Mouse (Mus musculus) c-Kit-positive CD71-positive TER-119-positive erythroid progenitor cells, embryonic 14.5 days (primary cell): Measurements from ENCODE around the gene Prelid1.

Experiments used
- DNase-seq: peaks from one replicate; pipeline ENCODE4 v3.0.0-alpha.2; 2013; ENCODE audit warnings: low spot score

Gene Prelid1

DNA sequence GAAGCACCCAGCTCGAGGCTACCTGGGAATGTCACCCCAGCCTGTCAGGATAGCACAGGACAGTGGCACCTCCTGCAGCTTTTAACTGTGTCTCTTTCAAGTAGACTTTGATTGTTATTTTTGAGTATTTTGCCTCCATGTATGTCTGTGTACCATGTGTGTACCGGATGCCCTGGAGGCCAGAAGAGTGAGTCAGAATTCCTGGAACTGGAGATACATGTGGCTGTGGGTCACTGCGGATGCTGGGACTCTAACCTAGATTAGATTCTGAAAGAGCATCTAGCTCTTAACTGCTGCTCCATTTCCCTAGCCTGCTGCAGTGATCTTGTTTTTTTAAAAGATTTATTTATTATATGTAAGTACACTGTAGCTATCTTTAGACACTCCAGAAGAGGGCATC lies 12.0 kb downstream of the Prelid1 start:
- DNase-seq: no peak

DNA sequence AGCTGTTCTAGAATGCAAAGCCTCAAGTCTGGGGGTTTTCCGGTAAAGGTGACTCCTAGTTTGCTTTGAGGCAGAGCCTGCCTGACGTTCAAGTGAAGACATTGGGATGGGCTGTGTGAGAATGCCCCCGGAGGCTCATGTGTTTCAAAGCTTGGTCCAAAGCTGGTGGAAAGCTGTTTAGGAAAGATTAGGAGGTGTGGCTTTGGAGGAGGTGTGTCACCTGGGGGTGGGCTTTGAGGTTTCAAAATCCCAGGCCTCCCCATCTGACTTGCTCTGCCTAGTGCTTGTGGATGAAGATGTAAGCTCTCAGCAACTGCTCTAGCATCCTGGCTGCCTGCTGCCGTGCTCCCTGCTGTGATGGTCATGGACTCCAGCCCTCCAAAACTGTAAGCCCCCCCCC lies 15.4 kb downstream of the Prelid1 start:
- DNase-seq: no peak

DNA sequence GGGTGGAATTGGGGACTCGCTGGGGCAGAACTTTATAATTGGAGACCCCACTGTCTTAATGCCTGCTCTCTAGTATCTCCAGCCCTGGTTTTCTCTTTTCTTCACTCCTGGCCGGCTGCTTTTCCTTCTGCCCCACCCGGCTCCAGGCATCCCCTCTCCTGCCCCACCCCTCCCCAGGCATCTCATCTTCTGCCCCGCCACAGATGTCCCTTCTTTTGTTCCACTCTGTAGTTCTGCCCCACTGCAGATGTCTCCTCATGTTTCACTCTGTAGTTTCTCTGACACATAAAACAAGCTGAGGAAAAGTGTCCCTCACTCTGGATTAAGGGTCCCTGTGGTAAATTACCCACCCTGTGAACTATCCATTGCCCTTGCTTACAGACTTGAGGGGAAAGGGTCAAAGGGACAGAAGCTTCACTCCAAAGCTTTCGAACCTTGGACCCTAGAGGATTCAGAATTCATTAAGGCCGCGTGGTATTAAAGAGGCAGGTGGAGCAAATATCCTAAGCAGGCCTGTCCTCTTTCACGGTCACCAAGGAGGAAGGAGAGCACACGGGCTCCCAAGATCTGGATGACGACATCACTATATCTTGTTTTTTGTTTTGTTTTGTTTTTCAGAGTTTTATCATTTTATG lies 17.2 kb downstream of the Prelid1 start:
- DNase-seq: no peak

DNA sequence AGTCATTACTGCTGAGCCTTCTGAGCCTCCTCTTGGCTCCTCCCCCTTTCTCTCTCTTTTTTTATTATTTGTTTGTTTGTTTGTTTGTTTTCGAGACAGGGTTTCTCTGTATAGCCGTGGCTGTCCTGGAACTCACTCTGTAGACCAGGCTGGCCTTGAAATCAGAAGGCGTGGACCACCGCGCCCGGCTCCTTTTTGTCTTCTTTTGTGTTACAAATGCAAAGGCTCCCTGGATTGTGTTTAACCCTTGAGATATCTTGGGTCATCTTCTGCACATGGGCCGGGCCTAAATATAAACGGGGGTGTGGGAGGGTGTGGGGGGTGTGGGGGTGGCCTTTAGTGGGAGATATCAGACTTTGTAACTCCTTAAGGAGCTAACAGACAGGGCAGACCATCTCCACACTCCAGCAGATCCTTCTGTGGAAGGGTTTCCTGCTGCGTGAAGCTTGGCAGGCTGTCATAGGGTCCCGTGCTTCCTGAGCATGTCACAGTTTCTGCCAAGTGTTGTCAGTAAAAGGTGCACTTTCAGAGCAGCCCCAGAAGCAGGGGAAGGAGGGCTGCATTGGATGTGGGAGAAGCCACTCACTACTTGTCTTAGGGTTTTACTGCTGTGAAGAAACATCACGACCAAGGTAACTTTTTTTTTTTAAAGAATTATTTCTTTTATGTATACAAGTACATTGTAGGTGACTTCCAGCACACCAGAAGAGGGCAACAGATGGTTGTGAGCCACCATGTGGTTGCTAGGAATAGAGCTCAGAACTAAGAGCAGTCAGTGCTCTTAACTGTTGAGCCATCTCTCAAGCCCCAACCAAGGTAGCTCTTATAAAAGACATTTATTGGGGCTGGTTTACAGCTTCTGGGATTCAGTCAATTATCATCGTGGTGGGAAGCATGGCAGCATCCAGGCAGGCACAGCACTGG lies 18.1 kb downstream of the Prelid1 start:
- no peak for DNase-seq

DNA sequence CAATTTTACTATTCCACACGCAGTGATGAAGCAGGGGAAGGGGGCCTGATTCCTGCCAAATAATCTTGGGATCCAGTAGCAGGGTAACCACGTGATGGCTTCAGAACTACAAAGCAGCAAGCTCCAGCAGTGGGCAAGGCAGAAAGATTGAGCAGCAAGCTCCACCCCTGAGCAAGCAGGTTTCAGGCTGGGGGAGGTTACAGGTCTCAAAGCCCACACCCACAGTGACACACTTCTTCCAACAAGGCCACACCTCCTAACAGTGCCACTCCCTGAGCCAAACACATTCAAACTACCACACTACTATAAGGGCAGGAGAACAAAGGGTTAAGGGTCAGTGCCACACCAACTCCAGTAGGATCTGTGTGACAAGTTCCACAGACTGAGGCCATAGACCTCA lies 19.0 kb downstream of the Prelid1 start:
- no peak for DNase-seq

DNA sequence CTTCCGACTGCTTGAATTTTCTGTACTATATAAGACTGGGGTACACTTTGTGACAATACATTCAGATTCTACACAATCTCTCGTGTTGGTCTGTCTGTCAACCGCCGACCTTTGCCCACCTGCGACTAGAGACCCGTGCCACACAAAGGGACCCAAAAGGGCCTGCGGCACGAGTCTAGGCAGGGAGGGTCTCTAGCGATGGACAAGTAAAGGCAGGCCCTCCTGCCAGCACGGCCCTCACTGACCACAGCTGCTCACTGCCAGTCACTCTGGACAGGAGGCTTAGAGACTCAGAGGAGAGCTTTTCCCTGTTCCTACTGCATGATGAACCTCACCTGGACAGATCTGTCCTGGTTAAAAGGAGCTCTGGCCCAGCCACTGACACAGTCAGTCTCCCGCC lies 22.2 kb downstream of the Prelid1 start:
- no peak for DNase-seq

DNA sequence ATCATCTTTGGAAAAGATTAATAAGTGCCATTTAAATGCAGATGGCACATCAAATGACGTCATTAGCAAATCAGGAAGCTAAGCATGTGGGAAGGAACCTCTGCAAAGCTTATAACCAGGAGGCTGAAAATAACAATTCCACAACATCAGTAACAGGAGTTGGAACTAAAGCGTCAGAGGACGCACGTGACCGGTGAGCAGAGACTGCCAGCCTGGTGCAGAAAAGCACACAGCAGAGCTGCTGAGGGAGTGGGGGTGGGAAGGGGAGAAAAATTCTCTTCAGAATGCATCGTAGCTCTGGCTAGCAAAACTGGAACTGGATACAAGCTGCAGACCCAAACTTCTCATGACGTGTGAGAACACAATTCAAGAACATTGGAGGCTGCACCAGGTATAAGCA lies 24.0 kb downstream of the Prelid1 start:
- DNase-seq: no peak

DNA sequence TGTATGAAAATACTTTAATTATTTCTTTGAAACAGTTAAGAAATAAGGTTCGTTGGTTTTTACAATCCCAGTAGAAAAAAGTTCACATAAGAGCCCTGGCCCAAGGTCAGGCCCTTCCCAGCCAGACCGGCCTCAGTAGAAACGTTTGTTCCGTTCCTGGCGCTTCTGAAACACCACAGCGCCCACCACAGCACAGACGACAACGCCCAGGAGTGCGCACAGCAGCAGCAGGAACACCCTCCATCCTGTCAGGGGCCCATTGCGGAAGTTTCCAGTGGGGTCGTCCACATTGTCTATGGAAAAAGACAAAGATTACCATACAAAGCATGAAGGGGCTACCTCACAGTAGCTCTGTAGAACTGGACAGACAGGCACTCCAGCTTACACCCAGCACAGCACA lies 26.4 kb downstream of the Prelid1 start:
- no peak for DNase-seq

DNA sequence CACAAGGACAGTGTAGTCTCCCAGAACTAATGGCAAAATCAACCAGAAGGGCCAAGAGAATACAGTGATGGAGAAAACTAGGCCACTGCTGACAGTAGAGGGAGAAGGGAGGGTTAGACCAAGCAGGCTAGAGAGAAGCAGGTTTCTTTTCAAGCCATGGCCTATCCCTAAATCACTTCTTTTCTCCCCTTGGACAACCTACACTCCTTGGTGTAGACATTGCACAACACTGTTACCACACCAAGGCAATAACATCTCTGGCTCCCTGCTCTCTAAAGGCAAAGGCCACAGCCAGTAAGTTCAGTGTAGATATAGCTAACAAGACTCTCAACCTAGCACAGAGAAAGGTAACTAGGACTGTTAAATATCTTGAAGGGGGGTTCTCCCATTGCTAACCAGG lies 40.8 kb downstream of the Prelid1 start:
- DNase-seq: no peak

DNA sequence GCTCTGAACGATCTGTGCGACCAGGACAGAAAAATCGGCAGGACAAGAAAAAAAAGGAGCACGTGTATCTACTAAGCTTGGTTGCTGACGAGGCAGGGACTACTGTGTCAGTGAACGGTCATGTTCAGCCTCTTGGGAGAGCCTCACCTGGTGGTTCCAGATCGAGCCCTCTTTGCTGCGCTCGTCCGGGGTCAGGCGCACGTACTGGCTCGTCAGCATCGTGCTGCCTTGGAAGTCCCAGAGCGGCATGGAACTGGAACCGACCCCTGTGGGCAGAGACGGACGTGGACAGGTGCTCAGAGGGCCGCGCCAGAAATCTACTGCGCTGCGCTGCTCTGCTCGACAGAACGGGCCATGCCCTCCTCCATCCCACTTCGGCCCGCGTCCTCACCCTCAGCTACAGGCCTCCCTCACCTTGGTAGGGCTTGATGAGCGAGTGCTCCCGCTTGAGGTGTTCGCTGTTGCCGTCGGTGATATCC lies 41.7 kb downstream of the Prelid1 start:
- peak; percentile 22 for DNase-seq

DNA sequence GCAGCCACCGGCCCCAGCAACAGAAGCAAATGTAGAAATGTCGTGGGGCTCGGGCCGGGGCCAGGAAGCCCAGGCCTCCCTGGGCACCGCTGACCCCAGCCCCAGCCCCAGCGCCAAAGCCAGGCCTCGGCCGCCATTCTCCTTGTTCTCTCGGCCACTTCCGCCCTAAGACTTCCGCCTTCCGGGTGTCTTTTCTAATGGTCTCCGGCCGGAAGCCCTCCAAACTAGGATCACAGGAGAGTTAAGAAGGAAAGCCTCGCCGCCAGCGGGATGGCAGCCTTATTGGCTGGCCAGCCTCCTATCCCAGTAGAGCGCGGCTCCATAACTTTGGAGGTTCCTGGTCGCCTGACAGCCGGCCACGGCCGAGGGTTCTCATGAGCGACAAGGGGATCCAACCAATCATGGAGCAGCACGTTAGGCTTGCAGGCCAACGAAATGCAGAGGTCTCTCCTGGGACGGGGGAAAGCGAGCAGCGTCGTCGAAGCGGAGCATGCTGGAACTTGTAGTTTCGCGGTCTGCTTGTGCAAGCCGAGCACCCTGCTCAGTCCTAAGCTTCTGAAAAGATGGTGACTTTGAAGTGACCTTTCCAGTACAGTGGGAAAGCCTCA lies 42.3 kb downstream of the Prelid1 start, which contains the start of gene Lman2:
Gene Lman2, minus strand, starts transcription at position 331 of the 608 bp plus-strand sequence.
- peak; percentile 93 for DNase-seq

DNA sequence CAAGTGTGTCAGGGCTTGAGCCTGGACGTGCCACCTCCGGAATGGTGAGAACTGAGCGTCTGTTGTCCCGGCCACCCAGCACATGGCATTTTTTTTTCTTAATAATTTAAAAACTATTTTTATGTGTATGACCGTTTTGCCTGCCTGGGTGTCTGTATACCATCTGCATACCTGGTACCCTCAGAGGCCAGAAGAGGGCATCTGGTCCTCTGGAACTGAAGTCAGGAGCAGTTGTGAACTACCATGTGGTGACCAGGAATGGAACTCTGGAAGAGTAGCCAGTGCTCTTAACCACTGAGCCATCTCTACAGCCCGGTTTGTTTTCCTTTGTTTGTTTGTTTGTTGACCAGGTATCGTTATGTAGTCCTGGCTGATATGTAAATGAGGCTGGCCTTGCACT lies 48.1 kb downstream of the Prelid1 start:
- no peak for DNase-seq

DNA sequence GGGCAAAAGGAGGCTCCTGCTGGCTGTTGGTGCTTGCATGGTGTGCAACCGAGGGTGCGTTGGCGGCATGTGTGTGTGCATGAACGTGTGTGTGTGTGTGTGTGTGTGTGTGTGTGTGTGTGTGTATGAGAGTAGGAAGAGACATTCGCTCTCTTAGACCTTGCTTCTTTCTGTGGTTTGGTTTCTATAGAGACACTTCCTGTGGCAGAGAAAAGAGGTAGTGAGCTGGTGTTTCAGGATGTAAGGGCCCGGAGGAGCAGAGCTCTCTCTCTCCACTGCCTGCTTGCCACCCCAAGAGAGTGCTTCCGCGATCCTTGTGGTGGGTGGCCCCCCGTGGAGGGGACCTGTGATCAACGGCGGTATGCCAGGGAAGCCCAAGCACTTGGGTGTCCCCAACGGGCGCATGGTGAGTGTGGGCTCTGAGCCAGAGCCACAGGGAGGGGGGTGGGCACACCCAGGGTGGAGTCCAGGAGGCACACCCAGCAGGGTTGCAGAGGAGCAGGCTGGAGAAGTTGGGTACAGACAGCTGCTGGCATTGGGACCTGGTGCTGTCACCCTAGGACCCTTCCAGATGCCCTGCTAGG lies 49.3 kb downstream of the Prelid1 start, which contains the start of gene Rgs14:
Gene Rgs14, plus strand, starts transcription at position 202 of the 584 bp plus-strand sequence.
- DNase-seq: peak; percentile 44

DNA sequence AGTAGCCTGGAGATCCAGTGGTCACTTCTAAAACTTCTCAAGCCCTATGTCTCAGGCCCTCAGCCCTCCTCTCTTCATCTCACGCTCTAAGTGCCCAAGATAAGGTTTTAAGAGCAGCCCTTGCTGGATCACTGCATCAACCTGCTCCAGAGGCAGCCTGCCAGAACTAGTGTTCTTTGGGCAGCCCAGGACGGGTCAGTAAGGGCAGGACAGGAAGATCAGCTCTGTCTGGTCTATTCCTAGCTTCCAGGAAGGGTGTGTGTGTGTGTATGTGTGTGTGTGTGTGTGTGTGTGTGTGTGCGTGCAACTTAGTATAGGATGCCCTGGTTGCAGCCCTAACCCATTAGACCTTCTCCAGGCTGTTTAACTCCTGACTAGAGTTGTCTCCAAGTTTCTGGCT lies 49.9 kb downstream of the Prelid1 start:
- DNase-seq: no peak

DNA sequence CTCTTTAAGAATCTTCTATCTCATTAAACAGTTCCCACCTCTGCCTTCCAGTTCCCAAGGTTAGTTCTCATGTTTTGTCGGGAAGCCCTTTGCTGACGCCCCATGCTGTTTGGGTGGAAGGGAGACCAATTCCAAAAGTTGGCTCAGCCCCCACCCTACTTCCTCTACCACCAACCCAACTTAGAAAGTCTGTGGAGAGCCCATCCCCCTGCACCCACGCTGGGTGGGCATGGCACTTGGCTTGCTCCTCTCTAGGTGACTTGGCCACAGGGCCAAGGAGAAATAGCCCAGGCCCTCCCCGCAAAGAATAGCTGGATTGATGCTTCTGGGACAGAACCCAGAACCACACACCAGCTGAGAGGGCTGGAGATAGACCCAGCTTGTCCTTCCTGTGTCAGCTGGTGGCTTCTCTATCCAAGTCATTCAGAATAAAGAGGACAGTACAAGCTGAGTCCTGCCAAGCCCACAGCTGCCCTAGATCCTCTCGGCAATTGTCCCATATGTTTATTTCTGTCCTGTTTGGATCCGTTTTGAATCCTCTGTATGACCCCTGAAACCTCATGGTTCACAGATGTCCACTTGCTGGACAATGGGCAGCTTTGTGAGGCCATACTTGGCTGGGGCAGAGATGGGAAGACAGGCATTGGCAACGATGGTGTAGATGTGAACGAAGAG lies 50.8 kb downstream of the Prelid1 start:
- no peak for DNase-seq

DNA sequence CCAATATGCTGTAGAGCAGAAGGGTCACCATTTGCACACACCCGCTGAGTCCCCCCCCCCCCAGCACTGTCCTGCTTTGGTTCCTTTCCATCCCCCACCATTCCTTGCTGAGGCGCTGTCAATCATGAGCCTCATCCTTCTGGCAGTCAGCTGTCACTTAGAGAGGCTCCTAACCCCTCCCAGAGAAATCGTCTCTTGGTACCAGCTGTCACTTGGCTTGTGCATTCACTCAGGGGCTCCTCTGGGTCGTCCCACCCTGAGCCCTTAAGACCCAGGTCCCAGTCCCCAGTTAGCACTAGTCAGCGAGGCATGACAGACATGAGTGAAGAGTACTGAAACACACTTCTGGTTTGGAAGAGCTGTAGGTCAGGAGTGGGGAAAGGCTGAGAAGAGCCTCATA lies 51.4 kb downstream of the Prelid1 start:
- no peak for DNase-seq

DNA sequence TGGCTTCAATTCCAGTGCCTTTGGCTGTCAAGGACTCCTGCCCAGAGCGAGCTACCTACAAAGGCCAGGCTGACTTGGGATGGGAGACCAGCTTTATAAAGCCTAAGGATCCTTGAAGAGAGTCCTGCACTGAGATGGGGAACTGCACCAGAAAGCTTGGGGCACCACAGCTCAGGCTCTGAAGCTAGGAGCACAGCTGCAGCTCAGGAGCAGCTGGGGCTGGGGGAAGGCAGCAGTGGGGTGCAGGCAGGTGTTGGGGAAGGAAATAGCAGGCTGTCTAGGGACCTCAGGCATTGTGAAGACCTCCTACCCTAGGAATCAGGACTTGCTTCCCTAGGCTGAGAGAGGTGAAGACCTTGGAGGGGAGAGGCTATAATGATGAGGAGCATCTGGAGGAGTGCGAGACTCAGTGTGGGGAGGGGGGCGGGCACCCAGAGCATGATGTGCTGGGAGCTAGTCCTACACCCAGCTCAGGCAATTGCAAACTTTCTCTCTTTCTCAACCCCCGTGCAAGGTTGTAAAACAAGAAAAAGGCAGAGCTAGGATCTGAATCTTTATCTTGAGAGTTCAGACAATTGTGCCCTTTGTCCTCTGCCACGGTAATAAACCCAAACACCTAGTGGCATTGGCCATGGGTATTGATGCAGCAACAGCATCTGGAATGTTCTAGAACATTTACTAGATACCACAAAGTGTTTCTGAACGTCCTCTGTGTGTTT lies 54.1 kb downstream of the Prelid1 start:
- no peak for DNase-seq
